Mouse (Mus musculus): ENCODE measurements around the gene Zfp354c. TPM values are rescaled to one million over a fixed set of nuclear protein-coding genes. Genes with fewer than 3 reads are reported as not detected.

The Zfp354c gene
- polyA plus RNA-seq, 1 experiment from 2014 or later: 72.1 TPM

Other genes with a start within 250 kb of the Zfp354c start
- 2.4 and 5.7 TPM in 2 replicates for gene Adamts2, start 225.6 kb downstream of the Zfp354c start, polyA plus RNA-seq (2014; fragmentation: Nextera tagmentation; extraction: Ambion mirVana)
- 1.4 and 2.3 TPM in 2 replicates for gene Zfp879, start 13.8 kb upstream of the Zfp354c start, polyA plus RNA-seq (2014; fragmentation: Nextera tagmentation; extraction: Ambion mirVana)
- not detected in 2 replicates for gene Grm6, start 23.0 kb upstream of the Zfp354c start, polyA plus RNA-seq (2014; fragmentation: Nextera tagmentation; extraction: Ambion mirVana)
- 10.8 and 13.8 TPM in 2 replicates for gene Zfp454, start 59.9 kb upstream of the Zfp354c start, polyA plus RNA-seq (2014; fragmentation: Nextera tagmentation; extraction: Ambion mirVana)
- gene Zfp2, start 88.4 kb upstream of the Zfp354c start, polyA plus RNA-seq (2014; fragmentation: Nextera tagmentation; extraction: Ambion mirVana): 48.0 and 55.8 TPM in 2 replicates
- gene Zfp354b, start 103.9 kb upstream of the Zfp354c start, polyA plus RNA-seq (2014; fragmentation: Nextera tagmentation; extraction: Ambion mirVana): 5.0 TPM in 2 replicates
- not detected in 2 replicates for gene 4933414I15Rik, start 116.0 kb upstream of the Zfp354c start, polyA plus RNA-seq (2014; fragmentation: Nextera tagmentation; extraction: Ambion mirVana)
- gene Prop1, start 126.0 kb upstream of the Zfp354c start, polyA plus RNA-seq (2014; fragmentation: Nextera tagmentation; extraction: Ambion mirVana): not detected in 2 replicates
- gene Olfr1378, start 138.8 kb upstream of the Zfp354c start, polyA plus RNA-seq (2014; fragmentation: Nextera tagmentation; extraction: Ambion mirVana): not detected in 2 replicates
- gene Olfr1377, start 154.2 kb upstream of the Zfp354c start, polyA plus RNA-seq (2014; fragmentation: Nextera tagmentation; extraction: Ambion mirVana): not detected in 2 replicates
- not detected in 2 replicates for gene Olfr51, start 175.9 kb upstream of the Zfp354c start, polyA plus RNA-seq (2014; fragmentation: Nextera tagmentation; extraction: Ambion mirVana)
- not detected in 2 replicates for gene Olfr54, start 186.5 kb upstream of the Zfp354c start, polyA plus RNA-seq (2014; fragmentation: Nextera tagmentation; extraction: Ambion mirVana)
- gene Olfr1375, start 220.4 kb upstream of the Zfp354c start, polyA plus RNA-seq (2014; fragmentation: Nextera tagmentation; extraction: Ambion mirVana): not detected in 2 replicates
- gene Zfp354a, start 231.5 kb upstream of the Zfp354c start, polyA plus RNA-seq (2014; fragmentation: Nextera tagmentation; extraction: Ambion mirVana): 13.9 and 16.0 TPM in 2 replicates